Mouse (Mus musculus) spleen, postnatal 14 days (tissue): Measurements from ENCODE around the gene Efl1.
"Not testable (repeated sequence)": the region's sequence is repeated elsewhere in the genome, so short reads cannot be mapped to it uniquely, and the experiment has no call there.

Experiments
- DNase-seq, 2 experiments: peaks; one replicate each; pipeline ENCODE4 v3.0.0; 2021 to 2022; ENCODE audit warnings: low spot score in 2 of 2

The Efl1 gene

GRCm38 (mm10) chr7:82719740-82720139, 71.3 kb downstream of the Efl1 start:
- no peak for DNase-seq

- DNase-seq: no peak
Measured at GRCm38 (mm10) chr7:82720501-82720900, 72.1 kb downstream of the Efl1 start.

GRCm38 (mm10) chr7:82720906-82721305, 72.5 kb downstream of the Efl1 start:
- no peak for DNase-seq

- DNase-seq: no peak
Measured at GRCm38 (mm10) chr7:82722486-82723123, 74.2 kb downstream of the Efl1 start.

GRCm38 (mm10) chr7:82723151-82723871, 74.9 kb downstream of the Efl1 start:
- no peak for DNase-seq

- DNase-seq: no peak
Measured at GRCm38 (mm10) chr7:82724491-82724890, 76.1 kb downstream of the Efl1 start.

- no peak for DNase-seq
Measured at GRCm38 (mm10) chr7:82725006-82725636, 76.7 kb downstream of the Efl1 start.

- DNase-seq: no peak
Measured at GRCm38 (mm10) chr7:82725741-82726450, 77.5 kb downstream of the Efl1 start.

GRCm38 (mm10) chr7:82727066-82727465, 78.7 kb downstream of the Efl1 start:
- no peak for DNase-seq

- not testable (repeated sequence) for DNase-seq
Measured at GRCm38 (mm10) chr7:82729009-82729408, 80.6 kb downstream of the Efl1 start.

GRCm38 (mm10) chr7:82733118-82733517, 84.7 kb downstream of the Efl1 start:
- no peak for DNase-seq

GRCm38 (mm10) chr7:82733995-82734394, 85.6 kb downstream of the Efl1 start:
- DNase-seq: no peak

- DNase-seq: no peak
Measured at GRCm38 (mm10) chr7:82734748-82735600, 86.6 kb downstream of the Efl1 start.

- DNase-seq: no peak
Measured at GRCm38 (mm10) chr7:82743116-82743765, 94.8 kb downstream of the Efl1 start.

- DNase-seq: no peak
Measured at GRCm38 (mm10) chr7:82744167-82744715, 95.8 kb downstream of the Efl1 start.

GRCm38 (mm10) chr7:82748812-82749211, 100.4 kb downstream of the Efl1 start:
- no peak for DNase-seq

- no peak for DNase-seq
Measured at GRCm38 (mm10) chr7:82749239-82749638, 100.8 kb downstream of the Efl1 start.

- DNase-seq: no peak
Measured at GRCm38 (mm10) chr7:82752171-82753085, 104.0 kb downstream of the Efl1 start.

- no peak for DNase-seq
Measured at GRCm38 (mm10) chr7:82755602-82756155, 107.3 kb downstream of the Efl1 start.
